Mouse (Mus musculus) thymus, adult 2 months (tissue): ENCODE data around the gene Msrb3. TPM values are rescaled to one million over a fixed set of nuclear protein-coding genes. Genes with fewer than 3 reads are reported as not detected.

ENCODE experiments used
- DNase-seq: peaks from one replicate; pipeline ENCODE4 v3.0.0; 2021
- H3K27ac ChIP-seq: fragments of 200-500 bp; 2 replicates; pipeline ENCODE4 v1.5.1; 2012; ENCODE audit warnings: low read length, control low read depth; ENCODE audit not compliant: control insufficient read depth, insufficient read depth
- H3K27me3 ChIP-seq: fragments of 200-500 bp; 2 replicates; pipeline ENCODE4 v1.6.1; 2012; ENCODE audit warnings: mild to moderate bottlenecking, low read length, moderate library complexity, mixed read lengths; ENCODE audit not compliant: control insufficient read depth, insufficient read depth
- H3K36me3 ChIP-seq: fragments of 200-500 bp; 2 replicates; pipeline ENCODE4 v1.6.1; 2012; ENCODE audit warnings: mild to moderate bottlenecking, low read length, moderate library complexity; ENCODE audit not compliant: control insufficient read depth, insufficient read depth
- H3K4me1 ChIP-seq: fragments of 200-500 bp; replicated peaks from 2 replicates; pipeline ENCODE4 v1.6.1; 2012; ENCODE audit warnings: low read length; ENCODE audit not compliant: control insufficient read depth, insufficient read depth
- H3K4me3 ChIP-seq: fragments of 200-500 bp; 2 replicates; pipeline ENCODE4 v1.5.1; 2012; ENCODE audit warnings: mild to moderate bottlenecking, low read length, control low read depth, moderate library complexity; ENCODE audit not compliant: control insufficient read depth, insufficient read depth
- CTCF ChIP-seq: fragments of 200-500 bp; IDR thresholded peaks from 2 replicates; pipeline ENCODE4 v1.5.1; 2012; ENCODE audit warnings: mild to moderate bottlenecking, control low read depth, low read length, moderate library complexity, borderline replicate concordance; ENCODE audit not compliant: control insufficient read depth, poor library complexity, insufficient read depth; ENCODE audit errors: extremely low read depth
- POLR2A ChIP-seq: fragments of 200-500 bp; IDR thresholded peaks from 2 replicates; pipeline ENCODE4 v1.6.1; 2012; ENCODE audit warnings: mild to moderate bottlenecking, low read length, control low read depth, moderate library complexity; ENCODE audit not compliant: control insufficient read depth, poor library complexity, insufficient read depth; ENCODE audit errors: extremely low read depth
- whole genome bisulfite sequencing: fragments of 180-500 bp; shearing (Covaris S2); methylation state at CpG from one replicate; pipeline ENCODE4 v1.1.7; 2018; 5-methylcytosine and 5-hydroxymethylcytosine counted together
- polyA plus RNA-seq: library from polyadenylated mRNA; depleted of rRNA; stranded (reverse); fragments of >200 nt; gene quantifications from 2 replicates; pipeline ENCODE4 v1.2.3, GENCODE M21; 2012; rRNA removed

Msrb3 gene
- 4.0 and 5.4 TPM in 2 replicates for polyA plus RNA-seq

DNA sequence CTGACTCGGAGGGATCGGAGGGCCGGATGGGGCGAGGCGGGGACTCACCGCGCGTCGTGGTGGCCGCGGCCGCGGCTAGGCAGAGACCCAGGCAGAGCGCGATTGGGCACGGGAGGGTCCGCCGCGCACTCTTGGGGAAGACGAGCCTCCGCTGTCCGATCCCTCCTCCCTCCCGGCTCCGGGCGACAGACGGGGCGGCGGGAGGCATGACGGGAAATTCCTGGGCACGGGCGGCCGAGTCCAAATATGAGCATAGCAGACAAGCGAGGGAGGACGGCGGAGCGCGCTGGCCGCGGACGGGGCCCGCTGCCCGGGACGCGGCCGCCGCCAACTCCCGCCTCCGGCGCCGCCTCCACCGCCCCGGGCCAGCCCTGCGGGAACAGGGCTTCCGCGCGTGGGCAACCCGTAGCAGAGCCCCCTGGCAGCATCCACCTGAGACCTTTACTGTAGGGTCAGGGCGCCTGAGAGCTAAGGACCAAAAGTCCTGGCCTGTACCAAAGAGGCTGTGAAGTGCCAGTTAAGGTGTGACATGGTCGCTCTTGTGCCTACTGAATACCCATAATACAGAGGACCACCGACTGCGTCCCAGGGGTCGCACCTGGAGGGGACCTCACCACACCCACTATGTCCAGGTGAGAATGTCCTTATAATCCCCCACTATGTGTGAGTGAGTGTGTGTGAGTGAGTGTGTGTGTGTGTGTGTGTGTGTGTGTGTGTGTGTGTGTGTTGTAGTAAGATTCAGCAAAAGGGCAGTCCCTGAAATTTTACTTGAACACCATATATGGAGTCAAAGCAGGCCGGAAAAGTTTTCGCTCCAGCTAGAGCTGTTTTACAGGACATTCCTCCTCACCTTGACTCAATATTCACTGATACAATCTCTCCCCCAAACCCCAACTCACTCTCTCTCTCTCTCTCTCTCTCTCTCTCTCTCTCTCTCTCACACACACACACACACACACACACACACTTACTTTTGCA lies at the start of gene Msrb3:
Gene Msrb3, minus strand, starts transcription at position 317 of the 978 bp plus-strand sequence.
- Histone ChIP-seq H3K27me3 (peaks cover 9% of the 10 kb centered on the region), H3K27ac (no peak within 1 kb of the TSS), H3K4me1 (peaks cover 7% of the 10 kb centered on the region), H3K4me3 (peak within 1 kb of the TSS; percentile 20), H3K36me3 (no peaks in the 10 kb centered on the region)
- 5% methylated on average over 64 of the region's 64 CpGs for WGBS
- TF ChIP-seq CTCF (no peak), POLR2A (no peak)
- no peak for DNase-seq

DNA sequence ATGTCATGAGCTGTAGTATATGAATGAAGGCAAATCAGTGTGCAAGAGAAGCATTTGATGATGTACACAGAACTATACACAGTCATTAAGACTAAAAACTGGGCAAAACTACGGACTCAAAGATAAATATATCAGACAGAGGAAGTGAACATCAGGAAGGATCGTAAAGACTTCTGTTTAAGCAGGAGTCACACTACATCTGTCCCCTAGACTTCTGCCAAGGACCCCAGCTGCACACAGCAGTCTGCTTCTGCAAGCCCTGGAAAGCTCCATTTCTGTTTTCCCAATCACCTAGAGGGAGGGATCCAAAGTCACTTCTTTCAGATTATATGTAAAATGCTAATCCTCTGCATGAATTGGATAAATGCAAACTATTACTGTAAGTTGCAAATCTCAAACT lies 49.6 kb upstream of the Msrb3 start:
- no peak overlapping the region for H3K27ac ChIP-seq
- peaks cover 11% of the 10 kb centered on the region; the same call in 1 of the 2 replicates for H3K36me3 ChIP-seq
- H3K27me3 ChIP-seq, result no peaks in the 10 kb centered on the region
- no peaks in the 10 kb centered on the region for H3K4me1 ChIP-seq
- TF ChIP-seq CTCF (no peak), POLR2A (no peak)
- H3K4me3 ChIP-seq, result no peak overlapping the region
- no peak for DNase-seq
- WGBS, result 95% methylated on average over 2 of the region's 2 CpGs

DNA sequence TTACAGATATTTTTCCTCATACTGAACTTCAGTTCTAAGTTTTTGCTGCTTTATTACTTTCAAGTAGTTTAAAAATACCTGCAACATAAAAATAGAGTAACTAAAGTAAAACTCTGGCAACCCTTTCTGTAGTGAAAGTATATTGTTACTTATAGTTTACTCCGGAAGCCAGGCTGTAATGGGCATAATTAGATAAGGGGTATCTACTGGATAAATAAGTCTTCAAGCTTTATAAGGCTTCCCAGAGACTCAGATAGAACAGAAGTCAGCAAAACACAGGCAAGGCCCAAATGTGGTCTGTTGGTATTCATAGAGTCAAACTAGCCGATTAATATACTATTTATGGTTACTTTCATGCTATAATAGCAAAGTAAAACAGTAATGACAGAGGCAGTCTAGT lies 48.9 kb upstream of the Msrb3 start:
- Histone ChIP-seq H3K4me3 (no peak overlapping the region), H3K27me3 (no peaks in the 10 kb centered on the region), H3K4me1 (no peaks in the 10 kb centered on the region), H3K36me3 (peaks cover 11% of the 10 kb centered on the region; the same call in 1 of the 2 replicates), H3K27ac (no peak overlapping the region)
- TF ChIP-seq POLR2A (no peak), CTCF (no peak)
- WGBS, result 94% methylated on average over 2 of the region's 2 CpGs
- DNase-seq, result no peak

DNA sequence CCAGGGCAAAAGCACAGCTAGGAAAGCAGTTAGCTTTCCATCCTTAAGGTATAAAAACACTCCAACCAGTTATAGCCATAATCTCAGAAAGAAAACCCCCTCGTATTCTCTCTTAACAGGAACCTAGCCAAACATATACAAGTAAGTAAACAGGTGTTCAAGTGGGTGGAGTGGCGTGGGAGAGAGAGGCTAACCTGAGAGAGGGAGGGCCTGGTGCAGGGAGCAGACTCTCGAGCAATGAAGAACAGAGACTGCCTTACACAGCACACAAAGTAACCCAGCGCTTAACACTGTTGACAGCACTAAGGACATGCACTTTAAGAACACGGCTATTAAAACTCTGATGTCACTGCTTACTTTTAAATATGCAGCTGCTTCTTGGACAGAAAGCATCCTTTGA lies 47.9 kb upstream of the Msrb3 start:
- no peak overlapping the region for H3K27ac ChIP-seq
- WGBS, result 94% methylated on average over 5 of the region's 5 CpGs
- no peaks in the 10 kb centered on the region for H3K4me1 ChIP-seq
- TF ChIP-seq CTCF (no peak), POLR2A (no peak)
- no peak for DNase-seq
- peaks cover 11% of the 10 kb centered on the region; the same call in 1 of the 2 replicates for H3K36me3 ChIP-seq
- no peaks in the 10 kb centered on the region for H3K27me3 ChIP-seq
- H3K4me3 ChIP-seq, result no peak overlapping the region

DNA sequence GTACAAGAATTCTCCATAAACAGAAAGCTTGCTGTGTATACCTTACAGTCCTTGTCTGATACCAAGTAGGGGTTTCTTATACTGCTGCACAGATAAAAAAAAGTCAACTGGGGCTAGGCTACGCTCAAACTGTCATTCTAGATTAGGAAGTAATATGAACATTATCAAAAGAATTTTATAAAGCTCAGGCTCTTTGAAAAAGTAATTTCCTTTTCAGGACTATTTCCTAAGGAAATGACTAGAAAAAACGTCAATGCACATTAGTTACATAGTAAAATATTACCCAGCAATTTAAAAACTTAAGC lies 40.0 kb upstream of the Msrb3 start:
- TF ChIP-seq CTCF (no peak), POLR2A (no peak)
- WGBS, result 92% methylated on average over 2 of the region's 2 CpGs
- no peaks in the 10 kb centered on the region for H3K4me1 ChIP-seq
- no peak overlapping the region for H3K4me3 ChIP-seq
- no peak overlapping the region for H3K27ac ChIP-seq
- no peaks in the 10 kb centered on the region for H3K36me3 ChIP-seq
- no peak for DNase-seq
- H3K27me3 ChIP-seq, result no peaks in the 10 kb centered on the region

DNA sequence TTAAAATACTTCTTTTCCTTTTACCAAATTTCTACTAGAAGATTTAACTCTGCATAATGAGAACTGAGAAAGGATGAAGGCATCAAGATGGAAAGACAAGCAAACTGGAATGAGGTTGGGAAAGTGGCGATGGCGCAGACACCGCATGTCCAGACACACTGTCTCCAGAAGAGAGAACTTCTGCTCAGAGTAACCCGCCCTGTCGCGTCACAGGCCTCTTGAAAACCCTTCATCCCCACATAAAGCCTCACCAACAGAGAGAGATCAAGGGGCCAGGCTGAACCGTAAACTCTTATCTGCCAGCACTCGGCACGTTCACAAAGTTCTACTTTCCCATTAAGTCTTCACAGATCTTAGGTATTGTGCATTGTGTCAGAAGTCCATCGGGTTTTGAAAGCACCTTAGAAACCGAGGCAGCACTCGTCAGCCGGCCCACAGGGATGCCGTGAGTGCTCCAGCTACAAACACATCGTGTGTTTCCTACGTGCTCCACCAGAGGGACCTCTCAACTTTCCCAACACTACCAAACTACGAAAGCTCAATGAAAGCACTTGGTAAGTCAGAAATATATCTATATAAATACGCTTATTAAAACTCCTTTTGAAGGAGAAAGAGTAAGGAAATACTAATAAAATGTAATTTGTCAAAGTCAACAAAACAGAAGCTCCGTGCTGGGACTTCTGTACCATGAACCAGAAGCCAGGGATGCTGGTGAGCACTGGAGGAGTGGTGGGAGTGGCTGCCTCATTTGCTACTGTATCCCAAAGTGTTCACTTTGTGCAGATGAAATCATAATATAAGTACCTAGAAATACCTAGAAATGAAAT lies 39.4 kb upstream of the Msrb3 start:
- WGBS, result 65% methylated on average over 19 of the region's 19 CpGs
- H3K4me3 ChIP-seq, result no peak overlapping the region
- H3K4me1 ChIP-seq, result no peaks in the 10 kb centered on the region
- H3K27me3 ChIP-seq, result no peaks in the 10 kb centered on the region
- peak; percentile 38; the same call in 1 of the 2 replicates for TF ChIP-seq CTCF
- no peak for TF ChIP-seq POLR2A
- H3K27ac ChIP-seq, result no peak overlapping the region
- peak; percentile 28 for DNase-seq
- H3K36me3 ChIP-seq, result no peaks in the 10 kb centered on the region
